Mouse (Mus musculus) olfactory bulb, adult 2 months (tissue): ENCODE results near the gene Cadm1.

Experiments used
- CTCF ChIP-seq: fragments of 200-500 bp; IDR thresholded peaks from 2 replicates; pipeline ENCODE4 v1.5.1; 2012; ENCODE audit warnings: low read depth, mild to moderate bottlenecking, low read length, moderate library complexity; ENCODE audit not compliant: insufficient read depth
- POLR2A ChIP-seq: fragments of 200-500 bp; IDR thresholded peaks from 2 replicates; pipeline ENCODE4 v1.6.1; 2012; ENCODE audit warnings: mild to moderate bottlenecking, low read depth, low read length, moderate library complexity; ENCODE audit not compliant: insufficient read depth

- TF ChIP-seq CTCF (no peak), POLR2A (no peak)
Observed at GRCm38 (mm10) chr9:47758320-47758719, 228.3 kb downstream of the Cadm1 start.
